Mouse (Mus musculus) ovary, postnatal 14 days (tissue): Measurements from ENCODE around the gene 1700066M21Rik.
A peak's percentile ranks its signal among the peaks of the same experiment; 100 is the strongest.

ENCODE experiments used
- DNase-seq: peaks from one replicate; pipeline ENCODE4 v3.0.0; 2022; ENCODE audit warnings: low spot score

Gene 1700066M21Rik

GRCm38 (mm10) chr1:57377376-57378341 lies at the start of gene 1700066M21Rik:
Gene 1700066M21Rik (plus strand): TSS chr1:57377620.
- DNase-seq, result peak; percentile 94

GRCm38 (mm10) chr1:57329285-57330093 lies 47.9 kb upstream of the 1700066M21Rik start:
- no peak for DNase-seq

DNA sequence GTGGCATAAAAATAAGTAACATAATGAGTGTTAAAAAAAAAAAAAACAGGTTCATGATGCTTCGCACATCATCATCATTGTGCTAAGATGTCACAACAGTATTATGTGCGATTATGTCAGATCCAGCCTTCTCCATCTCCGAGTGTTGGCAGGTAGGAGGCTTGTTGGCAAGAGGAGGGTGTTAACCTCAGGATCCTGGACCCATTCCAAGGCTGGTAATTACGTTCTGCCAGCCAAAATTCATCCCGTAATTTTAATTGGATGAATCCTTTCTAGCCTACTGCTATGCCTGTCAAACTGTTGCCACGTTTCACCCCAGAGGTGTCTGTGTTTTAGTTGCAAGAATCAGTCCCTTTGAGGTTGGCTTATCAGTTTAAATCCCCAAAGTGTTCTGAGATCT lies 47.2 kb upstream of the 1700066M21Rik start:
- DNase-seq, result no peak

DNA sequence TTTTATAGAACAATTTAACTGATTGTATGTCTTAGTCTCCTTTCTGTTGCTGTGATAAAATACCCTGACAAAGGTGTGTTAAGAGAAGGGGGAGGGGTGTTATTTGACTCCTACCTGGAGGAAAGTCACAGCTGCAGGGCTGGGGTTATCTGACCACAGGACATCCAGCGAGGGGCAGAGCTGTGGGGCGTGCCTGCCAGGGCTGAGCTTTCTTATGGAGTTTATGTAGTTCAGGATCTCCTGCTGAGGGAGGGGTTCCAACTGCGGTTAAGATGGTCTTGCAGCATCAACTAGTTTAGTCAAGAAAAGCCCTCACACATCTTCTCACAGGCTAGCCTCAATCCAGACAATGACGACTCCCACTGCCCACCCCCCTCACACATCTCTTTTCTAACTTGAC lies 45.4 kb upstream of the 1700066M21Rik start:
- DNase-seq, result no peak

DNA sequence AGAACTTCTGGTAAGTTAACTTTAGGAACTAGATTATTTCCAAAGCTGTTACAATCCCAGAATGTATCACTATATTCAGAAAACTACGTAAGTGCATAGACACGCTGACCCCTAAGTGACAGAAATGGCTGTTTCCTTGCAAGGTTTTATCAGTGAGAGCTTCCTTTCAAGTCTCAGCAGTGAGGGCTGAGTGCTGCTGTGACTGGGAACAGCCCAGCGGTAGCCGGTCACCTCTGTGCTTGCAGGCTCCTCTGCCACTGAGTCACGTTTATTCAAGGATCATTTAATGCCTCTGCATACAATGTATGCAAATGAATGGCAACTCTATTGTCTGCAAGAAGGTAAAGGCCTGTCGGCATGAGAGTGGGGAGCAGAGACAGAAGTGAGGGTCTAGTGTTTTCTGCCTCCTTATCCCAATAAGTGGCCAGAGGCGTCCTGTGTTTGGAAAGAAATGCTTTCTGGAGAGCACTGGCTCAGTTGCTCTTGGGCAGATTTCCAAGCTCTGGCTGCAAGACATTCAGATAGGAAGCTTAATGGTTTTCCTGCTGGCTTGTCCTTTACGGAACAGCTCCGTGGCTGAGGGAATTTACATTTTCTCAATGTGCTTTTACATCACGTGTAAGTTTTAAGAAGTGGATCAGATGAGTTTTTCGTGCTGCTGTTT lies 43.7 kb upstream of the 1700066M21Rik start:
- DNase-seq, result peak; percentile 13

- DNase-seq, result no peak
Observed at GRCm38 (mm10) chr1:57335200-57335599, 42.2 kb upstream of the 1700066M21Rik start.

DNA sequence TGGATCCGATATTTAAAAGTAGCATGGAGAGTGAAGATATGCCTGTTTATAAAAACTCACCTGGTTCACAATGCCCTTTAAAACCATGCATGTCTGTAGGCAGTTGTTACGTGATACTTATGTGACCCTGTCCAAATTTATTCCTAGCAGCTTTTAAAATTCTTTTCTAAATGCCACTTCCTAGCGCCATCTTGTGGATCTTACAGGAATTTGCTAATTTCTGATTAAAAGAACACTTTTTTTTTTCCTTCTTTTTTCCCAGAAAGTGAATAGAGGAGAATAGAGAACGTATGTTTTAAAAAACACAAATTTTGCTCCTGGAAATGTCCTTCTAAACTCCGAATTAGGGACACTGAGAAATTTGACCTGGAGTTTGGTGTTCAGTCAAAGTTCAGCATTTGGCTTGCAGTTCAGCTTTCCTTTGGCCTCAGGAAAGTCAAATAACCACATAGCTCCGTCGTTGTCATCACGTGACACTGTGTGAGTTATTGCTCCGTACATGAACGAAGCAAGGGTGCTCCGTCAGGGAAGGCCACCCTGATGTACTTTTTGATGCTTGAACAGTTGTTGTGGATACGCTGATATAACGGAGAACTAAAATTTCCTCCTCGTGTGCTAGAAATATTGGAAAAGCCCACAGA lies 38.1 kb upstream of the 1700066M21Rik start:
- no peak for DNase-seq

DNA sequence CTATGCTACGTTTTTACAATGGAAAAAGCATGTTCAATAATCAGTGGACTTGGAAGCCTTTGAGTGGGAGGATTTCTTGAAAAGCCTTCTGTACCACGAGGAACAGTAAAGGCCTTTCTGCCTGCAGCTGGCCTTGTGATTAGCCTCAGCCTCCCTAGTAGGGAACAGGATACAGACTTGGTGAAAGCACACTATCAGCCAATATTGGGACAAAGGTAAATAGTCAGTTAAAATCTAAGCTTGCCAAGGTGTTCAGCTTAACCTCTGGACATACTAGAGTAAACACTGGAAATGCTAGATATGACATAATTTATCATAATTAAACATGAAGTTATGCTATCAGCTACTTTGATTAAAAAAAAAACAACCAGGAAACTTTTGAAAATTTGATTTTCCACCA lies 36.2 kb upstream of the 1700066M21Rik start:
- DNase-seq, result no peak

DNA sequence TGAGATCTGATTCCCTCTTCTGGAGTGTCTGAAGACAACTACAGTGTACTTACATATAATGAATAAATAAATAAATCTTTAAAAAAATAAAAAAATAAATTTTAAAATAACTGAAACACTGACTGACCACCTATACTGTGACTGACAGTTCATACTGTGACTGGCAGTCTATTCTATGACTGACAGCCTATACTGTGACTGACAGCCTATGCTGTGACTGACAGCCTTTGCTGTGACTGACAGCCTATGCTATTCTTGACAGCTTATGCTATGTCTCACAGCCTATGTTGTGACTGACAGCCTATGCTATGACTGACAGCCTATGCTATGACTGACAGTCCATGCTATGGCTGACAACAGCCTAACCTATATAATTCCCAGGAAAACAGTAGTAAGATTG lies 29.9 kb upstream of the 1700066M21Rik start:
- DNase-seq, result no peak

GRCm38 (mm10) chr1:57351941-57352340 lies 25.5 kb upstream of the 1700066M21Rik start:
- DNase-seq, result no peak

DNA sequence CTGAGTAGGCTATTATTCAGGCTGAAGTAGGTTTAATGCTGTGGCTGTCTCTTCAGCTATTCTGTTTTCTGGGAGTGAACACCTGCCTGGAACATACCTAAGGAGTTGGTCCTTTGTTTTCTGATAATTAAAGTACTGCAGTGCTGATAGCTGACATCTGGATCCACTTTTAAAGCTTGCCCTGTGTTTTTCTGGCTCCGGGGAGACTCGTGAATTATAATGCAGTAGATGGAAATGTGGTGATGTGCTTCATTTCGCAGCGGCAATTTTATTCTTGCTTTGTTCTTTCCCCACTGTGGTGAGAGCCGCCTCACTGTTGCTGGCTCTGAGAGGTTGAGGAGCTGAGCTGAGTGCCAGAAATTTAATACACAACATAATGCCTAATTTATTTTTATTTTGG lies 18.9 kb upstream of the 1700066M21Rik start:
- no peak for DNase-seq

DNA sequence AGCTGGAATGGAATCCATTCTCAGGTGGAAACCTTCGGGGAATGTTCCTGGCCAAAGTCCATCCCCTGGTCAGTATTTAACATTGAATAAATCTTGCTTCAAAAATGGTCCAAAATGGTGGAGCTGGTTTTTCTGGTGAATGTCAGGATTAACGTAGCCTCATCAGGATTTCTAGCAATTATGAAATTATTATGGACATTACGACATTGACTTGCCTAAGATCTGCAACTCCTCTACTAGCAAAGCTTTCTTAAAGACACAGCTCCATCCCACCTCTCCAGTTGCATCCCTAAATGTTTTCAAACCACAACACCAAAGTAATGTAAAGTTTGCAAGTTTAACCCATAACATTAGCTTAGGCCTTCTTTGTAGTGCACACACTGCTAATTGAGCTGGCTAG lies 10.0 kb upstream of the 1700066M21Rik start:
- no peak for DNase-seq

DNA sequence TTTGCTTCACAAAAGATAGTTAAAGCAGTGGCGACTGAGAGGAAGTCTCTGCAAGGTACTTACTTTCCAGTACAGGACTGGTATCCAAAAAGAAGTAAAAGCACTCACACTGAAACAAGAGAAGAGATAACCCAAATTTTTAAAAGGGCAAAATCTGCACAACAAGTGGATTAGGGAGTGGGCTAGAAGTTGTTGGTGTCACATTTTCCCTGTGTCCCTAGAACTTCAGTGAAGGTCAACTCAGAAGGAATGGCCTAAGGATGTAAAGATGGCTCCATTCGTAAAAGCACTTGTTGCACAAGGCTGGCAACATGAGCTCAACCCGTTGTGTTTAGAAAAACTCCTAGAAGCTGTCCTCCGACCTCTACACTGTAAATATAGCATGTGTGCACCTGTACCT lies 8.3 kb upstream of the 1700066M21Rik start:
- no peak for DNase-seq

DNA sequence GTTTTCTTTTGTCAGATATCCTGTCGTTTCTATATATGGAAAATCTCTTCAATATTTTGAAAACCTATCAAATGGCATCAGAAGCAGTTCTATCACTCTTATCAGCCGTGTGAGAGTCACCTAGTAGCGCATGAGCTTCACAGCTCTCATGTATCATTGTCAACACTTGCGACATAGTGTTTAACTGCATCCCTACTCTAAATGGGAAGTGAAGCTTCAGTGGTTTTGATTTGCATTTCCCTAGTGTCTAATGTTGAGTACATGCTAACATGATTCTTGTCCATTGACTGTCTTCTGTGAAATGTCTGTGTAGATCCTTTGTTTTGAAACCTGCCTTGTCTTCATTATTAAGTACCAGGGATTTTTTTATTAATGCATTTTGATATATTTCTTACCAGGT lies 7.0 kb upstream of the 1700066M21Rik start:
- no peak for DNase-seq

DNA sequence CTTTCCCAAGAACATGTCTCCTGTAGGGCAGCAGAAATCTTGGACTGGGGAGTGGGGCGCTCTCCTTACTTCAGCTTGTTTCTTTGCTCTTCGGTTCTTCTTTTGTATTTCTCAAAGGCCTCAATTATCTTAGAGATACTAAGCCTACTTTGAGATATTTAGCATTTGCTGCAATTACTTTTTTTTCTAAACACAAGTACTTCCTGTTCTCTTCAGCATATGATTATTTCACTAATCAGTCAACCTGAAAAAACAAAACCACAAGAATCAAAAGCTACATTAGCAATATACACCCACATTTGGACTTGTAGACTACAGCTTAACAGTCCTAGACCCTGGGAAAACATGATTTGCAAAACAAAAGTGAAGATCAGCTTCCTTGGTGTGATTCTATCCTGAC lies 2.1 kb upstream of the 1700066M21Rik start:
- no peak for DNase-seq

DNA sequence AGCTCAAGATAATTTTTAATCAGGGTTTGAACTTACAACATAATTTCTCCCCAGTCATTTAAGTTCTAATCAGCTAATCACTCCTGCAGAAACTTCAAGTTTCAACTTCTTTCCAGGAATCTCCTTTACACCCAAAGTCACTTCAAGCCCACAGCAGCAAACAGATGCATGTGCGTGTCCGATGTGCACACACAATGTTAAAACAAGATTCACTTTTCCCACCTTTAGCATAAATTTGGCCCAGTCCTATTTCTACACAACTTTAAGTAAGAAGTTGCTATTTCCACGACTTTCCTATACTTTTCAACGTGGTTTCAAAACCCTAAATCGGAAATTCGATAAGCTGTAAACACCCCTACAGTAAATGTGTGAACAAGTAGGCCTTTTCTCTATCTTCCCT lies 614 bp upstream of the 1700066M21Rik start:
- DNase-seq, result no peak

- no peak for DNase-seq
Observed at GRCm38 (mm10) chr1:57386519-57386918, 9.1 kb downstream of the 1700066M21Rik start.

- DNase-seq, result no peak
Observed at GRCm38 (mm10) chr1:57387876-57388275, 10.5 kb downstream of the 1700066M21Rik start.

- DNase-seq, result no peak
Observed at GRCm38 (mm10) chr1:57388402-57389155, 11.2 kb downstream of the 1700066M21Rik start.

DNA sequence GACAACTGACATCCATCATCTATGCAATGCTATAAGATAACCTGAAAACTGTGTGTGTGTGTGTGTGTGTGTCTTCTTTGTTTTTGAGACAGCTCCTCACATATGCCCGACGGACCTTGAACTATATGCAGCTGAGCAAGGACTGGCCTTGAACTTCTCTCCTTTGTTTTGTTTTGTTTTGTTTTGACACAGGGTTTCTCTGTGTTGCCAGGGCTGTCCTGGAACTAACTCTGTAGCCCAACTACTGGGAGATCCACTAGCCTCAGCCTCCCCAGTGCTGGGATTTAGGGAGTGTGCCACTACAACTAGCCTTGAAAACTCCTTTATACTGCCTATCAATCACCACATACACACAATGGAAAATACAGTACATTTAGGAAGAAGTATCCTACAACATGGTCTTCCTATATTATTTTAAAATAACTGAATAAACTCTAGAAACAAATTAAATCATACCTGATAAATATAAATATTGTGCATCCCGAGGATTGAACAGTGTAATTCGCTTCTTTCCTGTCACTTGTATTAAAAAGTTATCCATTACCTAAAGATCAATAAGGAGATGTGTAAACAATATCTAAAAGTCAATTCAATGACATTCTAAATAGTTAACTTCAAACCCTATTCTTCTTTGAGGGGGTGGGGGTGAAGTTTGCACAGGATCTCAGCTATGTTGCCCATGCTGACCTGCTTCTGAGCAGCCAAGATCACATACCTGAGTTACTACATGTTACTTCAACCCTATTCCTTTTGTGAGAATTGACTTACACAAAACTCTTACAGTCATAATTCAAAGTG lies 13.8 kb downstream of the 1700066M21Rik start:
- DNase-seq, result no peak
